Comparison of ENCODE assay signal across 9 mouse cellular contexts in the genomic region with DNA sequence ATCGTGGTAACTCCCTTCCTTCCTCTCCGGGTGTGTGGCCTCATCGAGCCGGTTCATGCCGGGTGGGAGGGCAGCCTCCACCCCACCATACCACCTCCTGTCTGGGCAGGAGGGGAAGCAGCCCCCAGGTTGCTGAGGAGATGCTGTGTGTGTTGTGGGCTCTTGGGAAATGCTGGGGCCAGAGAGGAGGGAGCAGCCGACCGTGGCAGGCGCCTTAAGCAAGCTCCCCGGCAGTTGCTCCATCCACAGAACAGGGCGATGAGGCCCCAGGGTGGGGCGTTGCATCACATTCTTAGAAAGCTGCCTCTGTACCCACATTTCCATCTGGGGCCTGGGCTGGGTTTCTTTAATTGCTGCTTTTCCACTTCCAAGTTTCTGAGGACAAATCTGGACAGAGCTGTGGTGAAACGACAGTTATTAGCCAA. TPM values are rescaled to one million over a fixed set of nuclear protein-coding genes. Genes with fewer than 3 reads are reported as not detected.
DNase-seq lines count a peak whose midpoint lies in the region; ATAC-seq and TF ChIP-seq lines count a peak whose summit lies in the region.
"Had no signal": no experiment of that assay in that cellular context is flagged by ENCODE, and none has a peak within 500 bp of the region (broad histone marks: within the 10 kb centered on the region; RNA-seq: fewer than 3 reads in every experiment).

No protein-coding gene starts in this region.

- intact Hi-C loops in left cerebral cortex, adult 2 months (cut with DNase I): no loop called here

- ATAC-seq in common myeloid progenitor, adult 5-6 weeks (replicated peaks; ENCODE audit: low read depth, poor library complexity, severe bottlenecking): peak; percentile 81

- H3K4me3 ChIP-seq in left cerebral cortex, adult 2 months: no peak overlapping the region

- H3K27ac ChIP-seq in left cerebral cortex, adult 2 months: no peak overlapping the region

- peak; percentile 37 for DNase-seq in ovary, postnatal 36 days (ENCODE audit: low spot score)
- DNase-seq in ovary, adult 18-20 months (ENCODE audit: low spot score): no peak
- peak; percentile 48 for DNase-seq in lung, postnatal 14 days
- peak; percentile 29 to 44 for DNase-seq in thymus, postnatal 36 days
- no peak for DNase-seq in left cerebral cortex, adult 2 months (ENCODE audit: extremely low spot score in 1 of 2, low spot score in 2 of 2)
- no peak for DNase-seq in cerebellum, postnatal 14 days
- DNase-seq: kidney, adult 9 months; lung, embryonic 14.5 days had no signal

- no peak for TF ChIP-seq CTCF in left cerebral cortex, adult 2 months (IDR thresholded peaks at IDR 0.05)

RNA-seq across cellular contexts. Expression of a gene that starts 25.2 kb away (rescaled TPM):
- 14.7 and 20.9 TPM in 2 replicates for total RNA-seq in common myeloid progenitor, adult 5-6 weeks (2017)
- total RNA-seq in left cerebral cortex, adult 2 months (2021): 10 to 100 TPM; 22.2 to 25.7 TPM

Comparison
In these comparisons a context has a peak if more than half of its experiments do, and no peak if none do; other contexts are left out.
1. DNase-seq: peak in ovary, postnatal 36 days (single experiment), lung, postnatal 14 days (single experiment) and thymus, postnatal 36 days (2 of 2); none in ovary, adult 18-20 months (single experiment), left cerebral cortex, adult 2 months (0 of 2) and cerebellum, postnatal 14 days (0 of 2).